Mouse (Mus musculus) kidney, postnatal 4 days (tissue): ENCODE data around the gene Maf.
A peak's percentile ranks its signal among the peaks of the same experiment; 100 is the strongest.

ENCODE experiments used
- DNase-seq, 2 experiments: peaks; one replicate each; pipeline ENCODE4 v3.0.0; 2021; ENCODE audit warnings: mixed read lengths in 2 of 2

The Maf gene

DNA sequence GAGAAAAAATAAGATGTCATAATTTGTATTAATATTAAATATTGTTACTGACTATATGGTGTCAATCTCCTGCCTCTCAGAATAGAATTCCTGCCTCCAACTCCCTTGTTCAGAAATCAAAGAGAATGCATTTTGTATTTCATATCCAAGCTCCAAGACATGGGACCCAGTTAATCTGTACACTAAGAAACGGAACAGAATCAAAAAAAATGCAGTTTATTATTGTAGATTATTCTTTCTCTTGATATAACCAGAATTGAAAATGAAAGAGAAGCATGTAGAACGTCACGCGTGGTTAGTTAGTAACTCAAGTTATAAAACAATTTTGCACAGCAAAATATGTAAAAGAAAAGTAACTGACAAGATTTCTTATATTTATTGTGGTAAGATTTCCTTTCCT lies 4.5 kb downstream of the Maf start:
- DNase-seq: no peak

DNA sequence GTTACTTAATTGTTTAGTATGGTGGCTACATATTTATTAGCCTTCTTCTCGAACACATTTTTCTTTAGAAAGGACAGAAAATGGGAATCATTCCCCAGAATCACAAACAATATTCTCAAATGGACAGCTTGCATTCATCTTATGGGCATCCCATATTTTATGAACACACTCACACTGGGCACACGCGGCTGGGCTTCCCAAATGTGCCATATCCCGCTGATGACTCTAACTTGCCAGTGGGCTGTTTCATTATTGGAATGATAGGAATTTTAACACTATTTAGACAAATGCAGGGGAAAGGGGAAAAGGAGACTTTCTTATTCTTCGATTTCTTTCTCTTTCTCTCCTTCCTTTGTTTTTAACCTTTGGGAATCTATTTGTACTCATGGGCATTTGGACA lies 6.6 kb downstream of the Maf start:
- DNase-seq: no peak

DNA sequence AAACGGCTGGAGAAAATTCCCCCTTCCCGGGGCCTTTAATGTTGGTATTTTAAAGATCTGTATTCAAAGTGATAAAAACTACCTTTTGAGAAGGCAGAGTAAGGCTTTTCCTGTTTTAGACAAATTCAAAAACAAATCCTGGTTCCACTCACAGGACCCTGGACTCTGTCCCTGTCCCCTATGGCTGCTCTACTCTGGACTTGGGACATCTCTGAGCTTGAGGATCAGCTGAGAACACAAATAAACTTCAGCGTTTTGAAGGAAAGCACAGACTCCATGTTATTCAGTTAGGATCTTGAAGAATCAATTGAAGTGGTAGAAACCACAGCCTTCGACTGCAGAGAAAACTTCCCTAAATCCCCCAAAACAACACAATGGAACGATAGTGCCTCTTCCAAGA lies 8.4 kb downstream of the Maf start:
- DNase-seq: no peak

DNA sequence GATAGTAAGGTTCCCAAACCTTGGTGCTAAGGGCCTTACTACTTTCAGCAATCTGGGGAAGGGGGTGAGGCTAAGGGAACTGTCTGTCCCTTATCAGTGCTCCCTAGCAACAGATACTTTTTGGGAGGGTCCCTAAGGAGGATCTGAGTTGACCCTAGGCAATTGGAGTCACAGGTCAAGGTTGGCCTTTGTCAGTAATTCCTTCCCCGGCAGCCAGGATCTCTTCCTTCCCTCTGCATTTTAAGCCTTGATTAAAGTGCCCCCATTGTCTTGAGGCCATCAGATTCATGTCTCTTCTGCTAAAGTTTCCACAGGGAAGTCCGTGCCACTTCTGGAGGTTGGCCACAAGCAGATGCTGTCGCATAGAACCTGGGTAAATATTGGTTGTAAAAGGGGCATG lies 10.2 kb downstream of the Maf start:
- DNase-seq: no peak

DNA sequence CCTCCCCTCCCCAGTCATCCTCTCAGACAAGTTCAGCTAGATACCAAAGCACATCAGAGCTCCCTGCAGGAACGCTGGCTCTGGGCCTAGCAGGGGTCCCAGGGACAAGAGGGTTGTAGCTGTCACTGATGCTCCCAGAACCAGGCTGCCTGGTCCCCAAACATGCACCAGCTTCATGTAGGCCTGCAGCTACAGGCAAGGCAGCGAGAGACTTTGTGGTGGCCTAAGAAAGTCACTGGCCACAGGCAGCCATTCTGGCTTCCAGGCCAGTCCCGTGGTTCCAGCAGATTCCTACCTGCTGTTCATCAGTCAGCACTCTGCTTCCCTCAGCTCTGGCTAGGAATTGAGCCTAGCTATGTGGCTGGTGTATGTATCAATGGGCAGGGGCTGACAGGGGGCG lies 10.9 kb downstream of the Maf start:
- no peak for DNase-seq

DNA sequence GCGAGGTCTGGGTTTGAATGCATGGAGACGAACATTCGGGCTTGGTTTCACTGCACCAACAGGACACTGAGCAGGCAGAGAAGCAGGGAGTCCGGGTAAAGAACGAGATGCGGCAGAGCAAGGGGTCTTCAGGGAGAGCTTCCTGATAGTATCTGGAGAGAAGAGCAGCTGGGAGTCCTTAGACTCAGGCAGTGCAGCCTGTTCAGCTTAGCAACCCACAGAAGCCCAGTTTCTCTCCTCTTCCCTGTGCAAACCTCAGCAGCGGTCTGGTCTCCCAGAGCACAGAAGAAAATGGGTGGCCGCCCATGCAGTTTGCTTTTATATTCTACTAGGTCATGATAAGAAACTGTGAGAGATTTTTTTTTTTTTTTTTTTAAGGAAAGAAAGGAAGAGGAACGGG lies 20.2 kb downstream of the Maf start:
- no peak for DNase-seq

DNA sequence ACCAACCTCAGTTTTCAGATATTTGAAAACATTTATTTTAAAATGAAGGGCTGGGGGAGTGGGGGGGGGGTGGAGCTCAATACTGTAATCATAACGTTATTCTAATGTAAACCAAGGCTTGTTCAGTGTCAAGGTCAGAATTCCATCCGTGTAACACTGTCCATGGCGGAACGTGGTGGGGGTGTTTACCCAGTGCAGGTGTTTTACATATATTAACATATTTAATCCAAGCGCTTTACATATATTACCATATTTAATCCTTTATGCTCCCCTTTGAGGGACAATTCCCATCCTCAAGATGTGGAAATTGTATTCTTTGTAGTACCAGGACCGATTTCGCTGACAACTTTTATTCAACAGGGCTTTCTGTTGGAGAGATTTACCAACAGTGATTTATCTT lies 24.3 kb downstream of the Maf start:
- no peak for DNase-seq

DNA sequence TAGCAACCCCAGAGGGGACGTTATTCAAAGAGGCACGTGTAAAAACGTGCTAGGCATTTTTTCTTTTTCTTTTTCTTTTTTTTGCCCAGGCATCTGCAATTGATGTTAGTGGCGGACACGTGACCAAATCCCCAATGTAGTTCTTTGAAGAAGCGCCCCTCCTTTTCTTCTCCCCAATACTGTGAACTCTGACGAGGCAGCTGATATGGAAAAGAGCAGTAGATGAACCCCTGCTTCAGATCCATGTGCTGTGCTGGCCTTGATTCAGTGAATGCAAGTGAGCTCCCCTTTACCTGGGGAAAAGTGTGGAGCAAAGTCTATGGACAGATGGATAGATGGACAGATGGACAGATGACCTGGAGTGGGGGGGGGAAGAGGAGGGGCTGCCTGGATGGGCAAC lies 28.1 kb downstream of the Maf start:
- DNase-seq: no peak

DNA sequence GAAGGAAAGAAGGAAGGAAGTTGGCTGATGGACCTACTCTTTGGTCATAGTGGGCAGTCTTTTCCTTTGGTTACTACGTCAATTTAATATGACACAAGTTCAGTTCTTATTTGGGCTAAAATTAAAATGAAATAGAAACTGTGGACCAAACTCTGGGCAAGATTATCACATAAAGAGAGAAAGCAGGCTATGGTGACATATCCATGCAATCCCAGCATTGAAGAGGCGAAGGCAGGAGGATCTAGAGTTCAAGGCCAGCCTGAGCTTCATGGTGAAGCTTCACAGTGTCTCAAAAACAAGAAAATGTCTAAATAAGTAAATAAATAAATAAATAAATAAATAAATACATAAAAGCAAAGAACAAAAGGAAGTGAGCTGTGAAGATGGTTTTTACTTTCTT lies 42.7 kb downstream of the Maf start:
- no peak for DNase-seq

DNA sequence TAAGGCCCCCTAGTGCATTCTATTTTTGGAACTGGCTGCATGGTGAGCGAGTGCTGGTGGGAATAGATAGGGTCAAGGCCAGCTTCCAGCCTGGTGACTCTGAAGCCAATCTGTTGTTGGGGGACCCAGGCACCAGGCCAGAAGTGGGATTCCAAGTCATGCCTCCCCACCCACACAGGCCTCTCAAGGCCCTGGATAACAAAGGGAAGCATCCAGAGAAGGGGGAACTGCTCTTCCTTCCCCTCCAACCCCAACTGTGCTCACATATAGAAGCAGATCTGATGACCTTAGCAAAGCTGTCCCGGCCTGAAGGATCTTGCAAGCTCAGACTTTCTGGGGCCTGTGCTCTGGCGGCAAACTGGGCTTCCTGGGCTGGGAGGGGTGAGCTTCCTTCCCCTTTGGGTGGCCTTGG lies 57.5 kb downstream of the Maf start:
- DNase-seq: no peak

DNA sequence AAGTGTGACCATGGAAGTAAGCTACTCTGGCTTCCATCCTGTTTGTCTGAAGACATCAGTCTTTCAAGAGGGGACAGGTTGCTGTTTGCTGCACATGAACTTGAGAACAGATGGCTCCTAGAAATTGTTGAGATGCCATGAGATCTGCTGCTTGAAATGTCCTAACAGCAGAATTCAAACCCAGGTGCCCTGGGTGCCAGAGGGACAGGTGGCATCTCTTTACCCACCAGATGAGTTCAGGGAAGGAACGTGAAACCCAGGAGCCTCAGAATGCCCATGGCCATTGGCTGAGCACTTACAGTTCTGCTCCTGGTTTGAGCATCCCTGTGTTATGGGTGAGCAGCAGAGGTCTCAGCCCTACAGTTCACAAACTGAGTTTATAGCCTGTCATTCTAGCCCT lies 62.5 kb downstream of the Maf start:
- DNase-seq: no peak

DNA sequence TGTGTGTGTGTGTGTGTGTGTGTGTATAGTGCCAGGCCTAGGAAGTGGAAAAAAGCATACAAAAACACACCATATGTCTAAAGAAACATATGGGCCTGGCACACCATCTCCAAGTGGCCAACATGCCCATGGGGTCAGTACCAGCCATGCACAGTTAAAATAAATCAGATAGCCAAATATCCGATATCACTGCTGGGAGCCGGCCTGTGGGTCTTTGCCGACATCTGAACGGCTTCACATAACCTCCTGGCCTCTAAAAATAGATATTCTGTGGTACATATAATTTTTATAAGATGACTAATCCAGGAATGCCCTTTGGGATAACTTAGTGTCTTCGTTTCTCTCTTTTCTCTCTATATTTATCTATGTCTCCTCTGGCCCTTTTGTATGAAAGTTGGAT lies 65.7 kb downstream of the Maf start:
- DNase-seq: no peak

DNA sequence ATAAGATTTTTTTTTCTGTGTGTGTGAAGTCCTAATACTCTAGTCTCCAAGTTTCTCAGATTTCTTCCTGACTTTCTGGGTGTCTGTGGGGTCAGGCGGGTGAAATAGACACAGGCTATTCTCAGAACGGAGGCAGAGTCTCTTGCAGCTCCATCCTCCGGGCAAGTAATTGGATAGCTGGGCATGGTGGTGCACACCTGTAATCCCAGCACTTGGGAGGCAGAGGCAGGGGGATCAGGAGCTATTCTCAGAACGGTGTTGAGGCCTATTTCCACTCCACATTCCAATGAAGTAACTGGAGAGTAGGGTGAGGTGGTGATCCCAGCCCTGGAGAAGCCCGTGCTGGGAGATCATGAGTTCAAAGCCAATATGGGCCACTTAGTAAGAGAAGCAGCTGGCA lies 67.6 kb downstream of the Maf start:
- DNase-seq: no peak

DNA sequence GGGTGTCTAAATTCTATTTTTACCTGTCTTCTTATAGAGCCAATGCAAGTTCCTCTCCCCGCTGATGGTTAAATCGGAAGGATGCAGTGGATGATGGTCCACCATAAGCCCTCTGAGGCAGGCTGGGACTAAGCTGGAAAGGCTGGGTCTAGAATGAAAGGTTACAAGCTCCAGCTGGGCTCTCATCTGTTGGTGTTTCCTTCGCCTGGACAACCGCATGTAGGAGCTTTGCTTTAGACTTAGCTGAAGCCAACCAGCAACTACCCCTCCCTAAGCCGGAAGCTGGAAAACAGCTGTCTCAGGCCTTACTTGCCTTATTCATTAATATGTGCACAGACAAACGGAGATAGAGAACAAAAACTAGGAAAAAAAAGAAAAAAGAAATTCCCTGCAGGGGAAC lies 70.8 kb downstream of the Maf start:
- DNase-seq: peak; percentile 9 to 25
